Mouse (Mus musculus): ENCODE measurements around the gene Trip12.

Gene Trip12

GRCm38 (mm10) chr1:84799166-84799565 is 41.1 kb downstream of the Trip12 start:
- DNase-seq (ENCODE audit: extremely low read depth, insufficient read length, low spot score): no peak

DNA sequence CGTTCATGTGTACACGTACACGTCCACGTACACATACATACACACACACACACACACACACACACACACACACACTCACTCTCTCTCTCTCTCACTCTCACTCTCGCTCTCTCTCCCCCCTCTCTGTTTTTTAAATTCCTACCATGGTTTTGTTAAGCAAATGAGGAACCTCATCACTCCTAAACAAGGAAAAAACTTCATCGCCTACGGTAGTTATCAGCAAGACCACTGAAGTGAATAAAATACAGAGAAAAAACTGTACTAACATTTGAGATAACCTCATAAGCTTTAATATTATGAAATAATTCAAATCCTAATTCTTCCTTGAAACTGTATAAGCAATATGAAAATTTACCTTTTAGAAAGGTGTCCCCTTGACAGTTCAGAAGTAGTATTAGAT is 45.0 kb downstream of the Trip12 start:
- no peak for DNase-seq (ENCODE audit: extremely low read depth, insufficient read length, low spot score)

- DNase-seq (ENCODE audit: extremely low read depth, insufficient read length, low spot score): no peak
Measured at GRCm38 (mm10) chr1:84791393-84791792, 48.9 kb downstream of the Trip12 start.

DNA sequence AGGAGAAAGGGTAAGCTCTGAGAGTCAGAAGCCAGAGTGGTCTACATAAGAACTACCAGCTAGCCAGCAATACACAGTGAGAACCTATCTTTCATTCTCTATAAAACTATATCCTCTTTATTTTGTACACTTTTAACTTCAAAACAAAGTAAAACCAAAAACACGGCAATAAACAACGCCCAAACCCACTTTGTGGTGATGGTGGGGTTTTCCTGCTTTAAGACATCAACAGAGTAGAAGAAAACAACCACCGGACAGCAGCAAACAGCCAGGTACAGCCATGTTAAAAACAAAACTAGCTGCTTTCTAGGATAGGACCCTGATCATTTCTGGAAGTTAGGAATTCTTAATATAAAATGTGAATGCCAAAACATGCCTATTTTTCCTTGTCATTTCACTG is 59.7 kb downstream of the Trip12 start:
- no peak for DNase-seq (ENCODE audit: extremely low read depth, insufficient read length, low spot score)

DNA sequence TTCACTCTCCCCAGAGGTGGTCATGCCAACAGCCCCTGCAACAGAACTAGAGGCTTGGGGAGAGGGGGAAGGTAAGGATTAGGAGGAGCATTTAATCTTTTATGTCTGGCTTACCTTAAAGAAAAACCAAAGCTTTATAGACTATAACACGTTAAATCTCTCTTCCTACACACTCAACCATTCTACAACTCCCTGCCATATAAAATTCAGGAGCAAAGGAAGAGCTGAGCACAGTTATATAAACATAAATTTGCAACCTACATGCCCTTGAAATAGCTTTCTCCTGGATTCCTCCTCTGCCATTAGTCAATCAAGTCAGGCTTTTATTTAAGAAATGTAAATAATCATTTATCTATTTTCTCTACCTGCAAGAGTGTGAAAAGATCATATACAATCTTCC is 62.9 kb downstream of the Trip12 start:
- DNase-seq (ENCODE audit: extremely low read depth, insufficient read length, low spot score): no peak

DNA sequence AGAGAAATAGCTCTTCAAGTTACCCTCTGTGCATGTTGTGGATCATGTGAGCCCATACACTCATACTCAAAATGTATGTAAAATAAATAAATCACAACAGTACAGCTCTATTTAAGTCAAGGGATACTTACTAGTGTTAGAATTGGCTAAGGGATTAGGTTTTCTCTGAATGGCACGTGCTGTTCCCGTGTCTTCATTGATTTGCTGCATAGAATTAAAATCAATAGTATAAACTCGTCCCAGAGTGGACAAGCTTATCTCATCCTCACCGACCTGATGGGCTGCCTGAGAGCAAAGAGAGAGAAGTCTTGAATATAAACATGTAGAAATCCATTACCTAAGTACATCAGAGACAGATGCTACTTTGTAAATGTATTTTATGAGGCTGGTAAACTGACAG is 81.5 kb downstream of the Trip12 start:
- DNase-seq (ENCODE audit: extremely low read depth, insufficient read length, low spot score): no peak

GRCm38 (mm10) chr1:84742156-84742555 is 98.2 kb downstream of the Trip12 start:
- no peak for DNase-seq (ENCODE audit: extremely low read depth, insufficient read length, low spot score)

DNA sequence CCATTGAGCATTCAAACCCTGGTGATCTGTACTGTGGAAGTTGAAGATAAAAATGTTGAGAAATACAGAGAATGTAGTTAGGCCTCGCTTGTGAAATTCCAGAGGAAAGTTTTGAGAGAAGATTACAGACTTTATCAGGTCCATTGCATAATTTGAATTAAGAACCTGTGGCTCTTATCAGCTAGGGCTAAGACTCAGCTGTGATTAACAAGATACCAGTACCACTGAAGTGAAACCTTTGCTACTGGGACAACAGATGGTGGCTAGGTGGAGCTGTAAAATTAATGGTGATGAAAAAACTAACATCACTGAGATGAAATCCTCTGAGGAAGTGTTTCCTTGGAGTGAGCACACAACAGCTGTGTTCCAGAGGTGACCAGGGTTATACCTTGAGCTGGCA is 100.2 kb downstream of the Trip12 start:
- DNase-seq (ENCODE audit: extremely low read depth, insufficient read length, low spot score): no peak

DNA sequence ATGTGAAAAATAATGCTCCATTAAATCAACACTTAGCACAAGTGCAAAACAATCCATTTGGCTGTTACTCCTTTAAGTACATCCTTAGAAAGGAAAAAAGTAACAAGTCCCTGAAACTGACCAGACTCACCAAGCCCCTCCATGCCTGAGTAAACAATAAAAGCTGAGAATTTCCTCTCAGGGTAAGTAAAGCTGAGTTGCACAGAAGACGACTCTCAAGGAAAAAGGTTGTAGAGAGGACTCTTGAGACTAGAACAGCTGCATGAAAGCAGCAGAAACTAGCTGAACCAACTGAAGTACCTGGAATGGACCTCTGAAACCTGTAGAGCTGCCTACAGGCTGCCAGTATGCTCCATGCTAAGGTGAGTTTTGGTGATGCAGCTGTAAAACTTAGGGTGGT is 103.2 kb downstream of the Trip12 start:
- no peak for DNase-seq (ENCODE audit: extremely low read depth, insufficient read length, low spot score)

DNA sequence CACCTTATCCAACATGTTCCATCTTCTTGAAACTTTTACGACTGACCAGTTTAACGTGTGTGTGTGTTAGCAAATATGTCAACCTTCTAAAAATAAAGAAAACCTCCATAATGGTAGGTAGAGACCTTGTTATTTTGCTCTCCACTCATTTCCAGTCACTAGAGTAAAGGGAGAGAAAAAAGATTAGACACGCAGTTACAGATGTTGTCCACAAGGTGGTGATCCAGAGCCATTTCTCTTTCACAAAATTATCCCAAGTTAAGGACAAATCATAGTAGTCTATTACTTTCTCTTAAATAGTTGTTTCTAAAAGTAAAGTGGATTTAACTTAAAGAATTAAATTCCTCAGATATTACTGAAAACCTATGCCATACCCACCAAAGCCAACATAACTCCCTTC is 106.5 kb downstream of the Trip12 start:
- DNase-seq (ENCODE audit: extremely low read depth, insufficient read length, low spot score): no peak

DNA sequence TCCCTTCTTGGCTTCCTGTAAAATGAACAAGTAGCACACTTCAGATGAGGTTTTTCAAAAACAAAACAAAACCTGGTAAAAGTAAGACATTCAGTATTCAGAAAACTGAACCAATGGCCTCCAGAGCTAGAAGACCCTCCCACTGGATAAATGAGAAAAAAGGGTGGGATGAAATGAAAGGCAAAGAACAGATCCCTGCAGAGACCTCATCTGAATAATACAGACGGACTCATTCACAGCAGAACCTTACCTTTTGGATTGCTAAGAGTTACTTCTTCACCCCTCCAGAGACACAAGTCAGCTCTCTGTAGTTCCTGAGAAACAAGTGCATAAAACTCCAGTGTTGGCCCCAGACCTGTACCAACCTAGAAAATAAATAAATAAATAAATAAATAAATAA is 108.6 kb downstream of the Trip12 start:
- DNase-seq (ENCODE audit: extremely low read depth, insufficient read length, low spot score): no peak

DNA sequence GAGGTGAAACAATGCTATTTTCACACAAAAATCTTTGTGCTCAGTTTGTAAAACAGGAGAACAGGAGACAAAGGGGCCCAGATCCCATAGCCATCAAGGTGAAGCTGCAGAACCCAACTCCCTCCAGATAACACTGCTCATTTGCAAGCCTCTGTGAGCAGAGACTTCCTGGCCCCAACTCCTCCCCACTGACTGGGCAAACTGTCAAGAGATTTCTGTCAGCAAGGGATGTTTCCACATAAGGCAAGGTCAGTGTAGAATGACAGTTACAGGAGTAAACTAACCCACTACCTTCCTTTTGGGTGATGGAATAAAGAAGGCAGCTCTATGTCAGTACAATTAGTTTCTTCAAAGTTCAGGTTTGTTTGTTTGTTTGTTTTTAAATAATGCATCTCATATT is 117.5 kb downstream of the Trip12 start:
- no peak for DNase-seq (ENCODE audit: extremely low read depth, insufficient read length, low spot score)

GRCm38 (mm10) chr1:84722371-84722770 is 117.9 kb downstream of the Trip12 start:
- DNase-seq (ENCODE audit: extremely low read depth, insufficient read length, low spot score): no peak

DNA sequence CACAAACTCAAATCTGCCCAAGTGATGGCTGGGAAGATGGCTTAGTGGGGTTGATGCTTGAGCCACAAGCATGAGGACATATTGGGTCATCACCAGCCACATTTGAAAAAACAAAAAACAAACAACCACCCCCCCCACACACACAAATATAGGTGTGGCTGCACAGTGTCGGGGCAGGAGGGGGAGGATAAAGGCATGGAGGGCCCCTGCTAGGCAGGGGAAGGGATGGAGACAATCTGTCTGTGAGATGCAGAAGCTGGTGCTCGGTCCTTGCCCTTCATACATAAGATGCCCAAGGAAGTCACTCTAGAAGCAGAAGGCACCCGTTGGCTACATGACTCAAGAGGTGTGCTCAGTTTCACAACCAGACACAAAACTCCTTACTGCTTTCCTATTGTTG is 118.4 kb downstream of the Trip12 start:
- no peak for DNase-seq (ENCODE audit: extremely low read depth, insufficient read length, low spot score)

DNA sequence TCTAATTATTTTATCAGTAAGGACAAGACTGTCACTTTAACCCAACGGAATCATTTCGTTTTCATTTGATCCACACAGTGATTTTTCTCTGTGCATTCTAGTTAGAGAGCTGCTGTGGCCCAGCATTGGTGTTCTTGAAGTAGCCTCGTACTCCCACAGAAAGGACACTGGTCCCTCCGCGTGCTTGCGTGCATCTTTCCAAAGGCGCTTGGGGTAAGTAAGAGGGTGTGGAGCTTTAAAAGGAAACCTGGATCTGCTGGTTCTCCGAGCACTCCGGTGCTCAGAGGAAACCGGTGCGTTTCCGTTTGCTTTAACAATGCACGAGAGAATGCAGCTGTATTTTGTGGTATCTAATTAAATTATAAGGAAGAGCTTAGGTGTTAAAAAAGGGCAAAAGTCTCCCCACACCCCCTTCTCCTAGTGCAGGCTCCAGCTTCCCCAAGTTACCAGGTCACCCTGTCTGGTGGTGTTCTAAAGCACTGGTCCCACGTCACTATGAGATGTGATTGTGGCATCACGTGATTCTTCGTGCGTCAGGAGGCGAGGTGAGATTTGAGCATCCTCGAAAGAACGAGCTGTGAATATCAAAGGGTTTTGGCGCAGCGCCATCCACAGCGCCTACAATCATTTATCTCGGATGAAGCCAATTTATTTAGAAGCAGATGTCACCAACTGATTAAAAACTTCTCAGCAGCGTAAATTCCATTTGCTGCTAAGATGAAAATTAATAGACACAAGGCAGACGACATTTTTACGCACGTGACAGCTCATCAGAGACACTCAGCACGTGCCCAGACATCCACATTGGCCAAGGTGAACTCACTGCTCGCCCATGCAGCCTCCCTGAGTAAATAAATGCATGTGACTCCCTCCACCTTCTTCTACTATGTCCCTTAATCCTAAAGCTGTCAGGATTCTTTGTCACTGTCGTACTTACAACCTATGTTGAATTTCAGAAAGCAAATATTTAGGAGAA is 130.2 kb downstream of the Trip12 start:
- no peak for DNase-seq (ENCODE audit: extremely low read depth, insufficient read length, low spot score)

DNA sequence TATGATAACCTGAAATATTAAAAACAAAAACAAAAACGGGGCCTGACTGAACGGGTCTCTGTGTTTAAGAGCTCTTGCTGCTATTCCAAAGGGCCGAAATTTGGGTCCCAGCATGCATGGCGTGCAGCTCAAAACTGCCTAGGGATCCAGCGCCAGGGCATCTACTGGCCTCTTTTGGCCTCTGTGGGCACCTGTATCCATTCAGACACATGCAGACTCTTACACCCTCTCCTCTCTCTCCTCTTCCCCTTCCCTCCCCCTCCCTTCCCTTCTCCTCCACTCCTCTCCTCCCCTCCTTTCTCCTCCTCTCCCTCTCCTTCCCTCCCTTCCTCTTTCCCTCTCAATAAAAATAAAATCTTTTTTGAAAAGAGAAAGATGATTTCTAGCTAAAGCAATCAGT is 130.9 kb downstream of the Trip12 start:
- DNase-seq (ENCODE audit: extremely low read depth, insufficient read length, low spot score): no peak

- no peak for DNase-seq (ENCODE audit: extremely low read depth, insufficient read length, low spot score)
Measured at GRCm38 (mm10) chr1:84700254-84700653, 140.1 kb downstream of the Trip12 start.

DNA sequence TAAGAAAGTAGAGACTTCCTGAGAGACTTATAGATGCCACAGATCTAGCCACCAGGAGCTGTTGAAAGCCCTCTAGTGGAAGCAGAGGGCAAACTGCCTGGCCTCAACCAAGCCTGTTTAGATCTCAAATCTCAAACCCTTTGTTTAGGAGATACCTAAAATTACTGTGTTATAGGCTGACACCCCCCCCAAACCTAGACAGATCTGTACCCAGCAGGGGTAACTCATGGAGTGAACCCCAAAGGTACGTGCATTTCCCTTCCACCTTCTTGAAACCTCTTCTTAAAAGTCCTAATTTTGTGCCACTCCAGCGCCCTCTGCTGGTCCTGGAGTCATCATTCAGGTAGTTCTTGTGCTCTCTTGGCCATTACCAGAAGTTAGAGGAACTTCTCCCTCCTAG is 143.2 kb downstream of the Trip12 start:
- DNase-seq (ENCODE audit: extremely low read depth, insufficient read length, low spot score): no peak

GRCm38 (mm10) chr1:84695517-84696411 is 144.6 kb downstream of the Trip12 start, which contains the start of gene Dner:
Dner (minus strand) TSS chr1:84696221.
- peak; percentile 10 for DNase-seq (ENCODE audit: extremely low read depth, insufficient read length, low spot score)

GRCm38 (mm10) chr1:84694688-84695474 is 145.4 kb downstream of the Trip12 start:
- DNase-seq (ENCODE audit: extremely low read depth, insufficient read length, low spot score): no peak

DNA sequence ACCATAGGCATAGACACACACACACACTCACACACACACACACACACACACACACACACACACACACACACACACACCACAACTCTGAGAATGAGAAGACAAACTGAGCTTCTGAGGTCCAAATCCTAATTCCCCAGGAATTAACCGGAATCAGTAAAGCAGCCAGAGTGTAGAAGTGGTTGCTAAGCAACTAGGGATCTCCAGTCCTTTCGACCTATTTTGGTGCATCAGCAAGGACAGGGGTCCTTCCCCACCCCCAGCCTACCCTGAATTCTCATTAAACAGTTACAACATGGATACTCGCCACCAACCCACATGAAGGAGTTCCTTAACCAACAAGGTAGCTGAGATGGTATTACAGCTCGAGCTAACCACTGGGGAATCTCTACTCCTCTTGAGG is 162.4 kb downstream of the Trip12 start:
- no peak for DNase-seq (ENCODE audit: extremely low read depth, insufficient read length, low spot score)
